Mouse (Mus musculus) brain, embryonic 14.5 days (tissue): Measurements from ENCODE around the gene Zfp277.

Experiments used
- CTCF ChIP-seq: fragments of 200-500 bp; IDR thresholded peaks from 2 replicates; pipeline ENCODE4 v1.5.1; 2012; ENCODE audit warnings: inconsistent platforms, mild to moderate bottlenecking, moderate library complexity, borderline replicate concordance; ENCODE audit not compliant: insufficient read depth, insufficient read length; ENCODE audit errors: extremely low read depth
- POLR2A ChIP-seq: fragments of 200-500 bp; IDR thresholded peaks from 2 replicates; pipeline ENCODE4 v1.6.1; 2012; ENCODE audit warnings: mild to moderate bottlenecking, inconsistent platforms, borderline replicate concordance; ENCODE audit not compliant: poor library complexity, insufficient read depth, insufficient read length, severe bottlenecking; ENCODE audit errors: extremely low read depth

DNA sequence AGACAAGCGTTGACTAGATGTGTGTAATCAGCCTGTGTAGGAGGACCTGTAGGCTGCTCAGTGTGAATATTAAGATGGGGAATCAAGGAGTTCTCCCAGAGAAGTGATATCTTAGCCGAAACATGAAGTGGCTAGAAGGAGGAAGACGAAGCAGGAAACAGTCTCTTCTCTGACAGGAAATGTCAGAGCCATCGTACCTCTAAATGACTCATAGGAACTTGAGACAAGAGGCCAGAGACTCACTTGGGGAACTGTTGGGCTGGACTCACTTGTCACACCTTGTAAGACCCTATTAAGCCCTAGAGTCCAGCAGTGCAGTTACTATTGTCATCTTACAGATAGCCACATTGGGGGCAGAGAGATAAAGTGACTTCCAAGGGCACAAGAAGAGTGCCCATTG is 172.4 kb downstream of the Zfp277 start:
- TF ChIP-seq CTCF, result no peak
- TF ChIP-seq POLR2A, result no peak
